ENCODE assay signal across 8 mouse cellular contexts in the genomic region with DNA sequence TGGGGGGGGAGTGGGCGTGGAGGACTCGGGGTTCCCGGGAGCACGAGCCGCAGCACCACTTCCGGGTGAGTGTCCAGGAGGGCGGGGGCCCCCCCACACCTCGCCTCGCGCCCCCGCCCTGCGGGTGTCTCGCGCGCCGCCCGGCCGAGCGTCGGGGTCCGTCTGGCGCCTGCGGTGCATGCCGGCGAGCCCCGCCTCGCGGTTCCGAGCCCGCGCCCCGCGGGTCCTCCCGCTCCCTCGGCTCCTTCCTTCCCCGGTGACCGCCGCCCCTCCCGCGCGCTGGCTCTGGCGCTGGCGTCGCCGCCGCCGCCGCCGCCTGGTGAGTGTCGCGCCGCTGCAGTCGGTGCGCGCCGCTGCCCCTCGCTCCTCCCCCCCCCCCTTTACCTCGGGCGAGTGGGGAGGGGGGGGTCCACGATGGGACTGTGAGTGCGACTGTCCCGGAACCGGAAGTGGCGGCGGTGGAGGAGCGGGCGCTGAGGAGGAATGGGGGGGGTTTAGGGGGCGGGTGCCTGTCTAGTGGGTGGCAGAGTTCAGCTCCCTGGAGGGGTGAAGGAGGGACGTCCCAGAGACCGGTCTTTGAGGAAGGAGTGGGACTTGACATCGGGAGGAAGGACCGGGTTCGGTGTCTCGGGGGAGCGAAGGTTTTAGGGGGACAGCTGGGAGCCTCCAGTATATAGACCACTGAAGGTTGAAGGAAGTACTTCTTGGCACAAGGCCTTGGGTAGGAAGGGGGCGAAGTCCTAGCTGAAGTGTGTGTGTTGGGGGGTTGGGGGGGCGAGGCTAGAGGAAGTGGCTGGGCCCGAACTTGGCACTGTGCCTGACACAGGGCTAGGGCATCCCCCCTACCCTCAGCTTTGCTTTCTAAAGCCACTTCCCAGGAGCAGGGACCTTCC. TPM values are rescaled to one million over a fixed set of nuclear protein-coding genes. Genes with fewer than 3 reads are reported as not detected.
DNase-seq lines count a peak whose midpoint lies in the region; ATAC-seq and TF ChIP-seq lines count a peak whose summit lies in the region.

No protein-coding gene starts in this region.

- H3K4me1 ChIP-seq in forebrain, embryonic 10.5 days, result peaks cover 29% of the 10 kb centered on the region
- peaks cover 17% of the 10 kb centered on the region for H3K4me1 ChIP-seq in heart, postnatal 0 days (ENCODE audit: control insufficient read depth, insufficient read depth)
- peaks cover 30% of the 10 kb centered on the region for H3K4me1 ChIP-seq in lung, embryonic 15.5 days
- peaks cover 16% of the 10 kb centered on the region for H3K4me1 ChIP-seq in olfactory bulb, adult 2 months (ENCODE audit: control insufficient read depth, insufficient read depth, low read length)

- DNase-seq in ES-CJ7 (ENCODE audit: low read depth, low spot score), result peak; percentile 76
- peak; percentile 45 for DNase-seq in c-Kit-positive CD71-positive TER-119-negative erythroid progenitor cells, embryonic 14.5 days (ENCODE audit: low read depth)
- DNase-seq in forebrain, embryonic 10.5 days (ENCODE audit: extremely low spot score, low spot score), result peak; percentile 84
- DNase-seq in heart, postnatal 0 days (ENCODE audit: low spot score), result peak; percentile 77
- peak; percentile 90 to 93 for DNase-seq in kidney, postnatal 36 days
- DNase-seq in testis, postnatal 14 days (ENCODE audit: low spot score), result peak; percentile 82

- no peaks in the 10 kb centered on the region; the same call in 1 of the 2 replicates for H3K27me3 ChIP-seq in forebrain, embryonic 10.5 days (ENCODE audit: poor library complexity, severe bottlenecking)
- H3K27me3 ChIP-seq in heart, postnatal 0 days (ENCODE audit: control insufficient read depth, insufficient read depth, low read length), result no peaks in the 10 kb centered on the region
- 0 out of 2 replicates have a peak, but pooled peaks cover 4% of the 10 kb centered on the region for H3K27me3 ChIP-seq in lung, embryonic 15.5 days

- H3K9me3 ChIP-seq in forebrain, embryonic 10.5 days, result no peaks in the 10 kb centered on the region
- no peaks in the 10 kb centered on the region for H3K9me3 ChIP-seq in heart, postnatal 0 days (replicated peaks; ENCODE audit: control insufficient read depth, low read length)
- no peaks in the 10 kb centered on the region for H3K9me3 ChIP-seq in lung, embryonic 15.5 days

- peak overlapping the region; percentile 92 for H3K4me3 ChIP-seq in forebrain, embryonic 10.5 days
- peak overlapping the region; percentile 94 for H3K4me3 ChIP-seq in heart, postnatal 0 days (ENCODE audit: low read depth, low read length)
- peak overlapping the region; percentile 88 for H3K4me3 ChIP-seq in lung, embryonic 15.5 days
- peak overlapping the region; percentile 96 for H3K4me3 ChIP-seq in olfactory bulb, adult 2 months (ENCODE audit: insufficient read depth, low read depth, low read length)

- peak overlapping the region; percentile 77 for H3K4me2 ChIP-seq in heart, postnatal 0 days (ENCODE audit: low read depth, low read length)
- peak overlapping the region; percentile 72 for H3K4me2 ChIP-seq in lung, embryonic 15.5 days

- peak overlapping the region; percentile 94 for H3K9ac ChIP-seq in heart, postnatal 0 days (replicated peaks; ENCODE audit: low read depth, low read length)
- peak overlapping the region; percentile 95 for H3K9ac ChIP-seq in lung, embryonic 15.5 days

- peak; percentile 23; the same call in 1 of the 2 replicates for TF ChIP-seq EP300 in heart, postnatal 0 days (IDR thresholded peaks at IDR 0.05; ENCODE audit: low read depth)

- 1% methylated on average over 70 of the region's 78 CpGs for WGBS in forebrain, embryonic 10.5 days
- WGBS in heart, postnatal 0 days, result under 1% methylated on average over 49 of the region's 78 CpGs
- WGBS in lung, embryonic 15.5 days, result 0% methylated on average over 28 of the region's 78 CpGs
- under 1% methylated on average over 76 of the region's 78 CpGs for WGBS in olfactory bulb, adult 2 months

- ATAC-seq in heart, postnatal 0 days (ENCODE audit: insufficient read depth, low read depth), result peak; percentile 81
- ATAC-seq in lung, embryonic 15.5 days (ENCODE audit: borderline replicate concordance, extremely low read depth, low FRiP score, low TSS enrichment), result peak; percentile 89

- peak overlapping the region; percentile 99 for H3K27ac ChIP-seq in forebrain, embryonic 10.5 days
- H3K27ac ChIP-seq in heart, postnatal 0 days (ENCODE audit: low read depth), result peak overlapping the region; percentile 99
- peak overlapping the region; percentile 100 for H3K27ac ChIP-seq in lung, embryonic 15.5 days
- H3K27ac ChIP-seq in olfactory bulb, adult 2 months (ENCODE audit: insufficient read depth, low read depth, low read length), result peak overlapping the region; percentile 97

- H3K36me3 ChIP-seq in forebrain, embryonic 10.5 days (replicated peaks), result peaks cover 40% of the 10 kb centered on the region
- peaks cover 30% of the 10 kb centered on the region for H3K36me3 ChIP-seq in heart, postnatal 0 days (replicated peaks; ENCODE audit: control insufficient read depth, insufficient read depth, low read length)
- H3K36me3 ChIP-seq in lung, embryonic 15.5 days, result peaks cover 21% of the 10 kb centered on the region

- no peak for TF ChIP-seq CTCF in heart, postnatal 0 days (IDR thresholded peaks at IDR 0.05; ENCODE audit: low read depth)
- no peak for TF ChIP-seq CTCF in olfactory bulb, adult 2 months (IDR thresholded peaks at IDR 0.05; ENCODE audit: insufficient read depth, low read depth, low read length)

- peak; percentile 64; the same call in 1 of the 2 replicates for TF ChIP-seq POLR2A in olfactory bulb, adult 2 months (IDR thresholded peaks at IDR 0.05; ENCODE audit: insufficient read depth, low read depth, low read length)

RNA-seq across cellular contexts. Expression of a gene that starts 0.5 kb away (rescaled TPM):
- 8.2 and 12.1 TPM in 2 replicates for polyA plus RNA-seq in forebrain, embryonic 10.5 days (2016; fragmentation: Nextera tagmentation; extraction: Ambion mirVana)
- total RNA-seq in heart, postnatal 0 days (2014; rRNA removed; ENCODE audit: low replicate concordance), result 18.4 and 20.4 TPM in 2 replicates
- polyA plus RNA-seq in heart, postnatal 0 days (2015; fragmentation: Nextera tagmentation; extraction: Ambion mirVana), result 5.4 and 5.5 TPM in 2 replicates
- 21.3 and 24.4 TPM in 2 replicates for polyA plus RNA-seq in lung, embryonic 15.5 days (2015; fragmentation: Nextera tagmentation; extraction: Ambion mirVana)
- polyA plus RNA-seq in olfactory bulb, adult 2 months (2012; ENCODE audit: insufficient read depth, insufficient read length, low replicate concordance, missing spikeins), result 212 TPM in 1 of 2 replicates, not detected in the other

RNA-seq across cellular contexts. Expression of a gene that starts 12.9 kb away (rescaled TPM):
- polyA plus RNA-seq in forebrain, embryonic 10.5 days (2016; fragmentation: Nextera tagmentation; extraction: Ambion mirVana), result 1.4 and 1.7 TPM in 2 replicates
- not detected in 2 replicates for total RNA-seq in heart, postnatal 0 days (2014; rRNA removed; ENCODE audit: low replicate concordance)
- 0.37 TPM in 2 replicates for polyA plus RNA-seq in heart, postnatal 0 days (2015; fragmentation: Nextera tagmentation; extraction: Ambion mirVana)
- 0.74 and 0.96 TPM in 2 replicates for polyA plus RNA-seq in lung, embryonic 15.5 days (2015; fragmentation: Nextera tagmentation; extraction: Ambion mirVana)
- polyA plus RNA-seq in olfactory bulb, adult 2 months (2012; ENCODE audit: insufficient read depth, insufficient read length, low replicate concordance, missing spikeins), result not detected in 2 replicates

RNA-seq across cellular contexts. Expression of a gene that starts 30.1 kb away (rescaled TPM):
- 117 and 121 TPM in 2 replicates for polyA plus RNA-seq in forebrain, embryonic 10.5 days (2016; fragmentation: Nextera tagmentation; extraction: Ambion mirVana)
- 41.9 and 48.7 TPM in 2 replicates for total RNA-seq in heart, postnatal 0 days (2014; rRNA removed; ENCODE audit: low replicate concordance)
- 54.1 and 59.1 TPM in 2 replicates for polyA plus RNA-seq in heart, postnatal 0 days (2015; fragmentation: Nextera tagmentation; extraction: Ambion mirVana)
- polyA plus RNA-seq in lung, embryonic 15.5 days (2015; fragmentation: Nextera tagmentation; extraction: Ambion mirVana), result 138 and 149 TPM in 2 replicates
- polyA plus RNA-seq in olfactory bulb, adult 2 months (2012; ENCODE audit: insufficient read depth, insufficient read length, low replicate concordance, missing spikeins), result not detected in 2 replicates

RNA-seq across cellular contexts. Expression of a gene that starts 40.1 kb away (rescaled TPM):
- 12.8 and 12.9 TPM in 2 replicates for polyA plus RNA-seq in forebrain, embryonic 10.5 days (2016; fragmentation: Nextera tagmentation; extraction: Ambion mirVana)
- 2.6 and 6.0 TPM in 2 replicates for total RNA-seq in heart, postnatal 0 days (2014; rRNA removed; ENCODE audit: low replicate concordance)
- polyA plus RNA-seq in heart, postnatal 0 days (2015; fragmentation: Nextera tagmentation; extraction: Ambion mirVana), result 2.2 and 2.7 TPM in 2 replicates
- polyA plus RNA-seq in lung, embryonic 15.5 days (2015; fragmentation: Nextera tagmentation; extraction: Ambion mirVana), result 10.8 and 12.9 TPM in 2 replicates
- not detected in 2 replicates for polyA plus RNA-seq in olfactory bulb, adult 2 months (2012; ENCODE audit: insufficient read depth, insufficient read length, low replicate concordance, missing spikeins)

RNA-seq across cellular contexts. Expression of a gene that starts 44.1 kb away (rescaled TPM):
- polyA plus RNA-seq in forebrain, embryonic 10.5 days (2016; fragmentation: Nextera tagmentation; extraction: Ambion mirVana), result 136 and 143 TPM in 2 replicates
- total RNA-seq in heart, postnatal 0 days (2014; rRNA removed; ENCODE audit: low replicate concordance), result 203 and 241 TPM in 2 replicates
- polyA plus RNA-seq in heart, postnatal 0 days (2015; fragmentation: Nextera tagmentation; extraction: Ambion mirVana), result 130 and 134 TPM in 2 replicates
- polyA plus RNA-seq in lung, embryonic 15.5 days (2015; fragmentation: Nextera tagmentation; extraction: Ambion mirVana), result 142 and 151 TPM in 2 replicates
- 255 TPM in 1 of 2 replicates, not detected in the other for polyA plus RNA-seq in olfactory bulb, adult 2 months (2012; ENCODE audit: insufficient read depth, insufficient read length, low replicate concordance, missing spikeins)

Comparison
In these comparisons a context has a peak if more than half of its experiments do, and no peak if none do; other contexts are left out.
1. Peak in every context shown above with its lines: DNase-seq, ATAC-seq, H3K4me3 ChIP-seq and H3K27ac ChIP-seq.
2. RNA of a gene that starts 30.1 kb away (polyA plus RNA-seq): 138 to 149 TPM in lung, embryonic 15.5 days, 117 to 121 TPM in forebrain, embryonic 10.5 days and 54.1 to 59.1 TPM in heart, postnatal 0 days; not detected in olfactory bulb, adult 2 months; every median in the first group is over 10 times any median in the second.